Mouse (Mus musculus) forelimb bud, embryonic 11.5 days (tissue): ENCODE measurements at regions not wholly inside any gene's neighbourhood (a gene's known extent, or its start where the extent isn't known, plus 50 kb on each side); places are given as distances from the start of the nearest gene placed in this dataset.
A peak's percentile ranks its signal among the peaks of the same experiment; 100 is the strongest.

Experiments used
- DNase-seq: peaks from one replicate; pipeline ENCODE4 v3.0.0-alpha.2; 2012; ENCODE audit warnings: low read depth, low spot score

DNA sequence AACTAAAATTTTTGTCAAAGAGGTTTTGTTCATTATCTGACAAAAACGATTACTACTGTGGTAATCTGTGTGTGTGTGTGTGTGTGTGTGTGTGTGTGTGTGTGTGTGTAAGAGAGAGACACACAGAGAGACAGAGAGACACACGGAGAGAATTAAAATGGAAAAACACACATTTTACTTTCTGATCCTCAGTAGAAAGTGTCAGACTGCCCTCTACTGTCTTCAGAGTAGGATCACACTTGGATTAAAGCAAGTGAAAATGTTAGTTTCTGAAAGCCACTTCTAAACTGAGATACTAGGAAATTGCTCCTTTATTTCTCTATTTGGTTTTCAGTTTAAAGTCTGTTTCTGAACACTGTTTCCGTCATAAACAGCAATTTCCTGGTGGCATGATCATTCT, 57.3 kb upstream of the Cylc1 start:
- DNase-seq, result peak; percentile 0
